Mouse (Mus musculus) erythroblast, embryonic 14.5 days (primary cell): ENCODE data around the gene Eef1a1.

Source experiments
- GATA1 ChIP-seq: IDR thresholded peaks from 2 replicates; pipeline ENCODE4 v1.6.1; 2012; ENCODE audit warnings: low read length, inconsistent platforms, mixed read lengths
- TAL1 ChIP-seq: IDR thresholded peaks from 3 replicates; pipeline ENCODE4 v1.6.1; 2012; ENCODE audit warnings: low read length, inconsistent platforms, mixed read lengths

- TF ChIP-seq TAL1 (no peak), GATA1 (no peak)
Measured at GRCm38 (mm10) chr9:78511705-78512104, 22.8 kb upstream of the Eef1a1 start.
